Mouse (Mus musculus): ENCODE results near the gene Impg1. TPM values are rescaled to one million over a fixed set of nuclear protein-coding genes. Genes with fewer than 3 reads are reported as not detected.
"Not testable (repeated sequence)": the region's sequence is repeated elsewhere in the genome, so short reads cannot be mapped to it uniquely, and the experiment has no call there.

Gene Impg1
- total RNA-seq, 2 experiments from 2014 or later = not detected

GRCm38 (mm10) chr9:80351678-80352331 lies 113.5 kb downstream of the Impg1 start:
- DNase-seq (ENCODE audit: low spot score) = no peak
- intact Hi-C loops (cut with DNase I) = no loop called here

GRCm38 (mm10) chr9:80351295-80351677 lies 114.0 kb downstream of the Impg1 start:
- no peak for DNase-seq (ENCODE audit: low spot score)
- intact Hi-C loops (cut with DNase I) = no loop called here

- intact Hi-C loops (cut with DNase I) = no loop called here
- no peak for DNase-seq (ENCODE audit: low spot score)
Observed at GRCm38 (mm10) chr9:80344451-80345000, 120.8 kb downstream of the Impg1 start.

GRCm38 (mm10) chr9:80342520-80342919 lies 122.8 kb downstream of the Impg1 start:
- intact Hi-C loops (cut with DNase I) = no loop called here
- DNase-seq (ENCODE audit: low spot score) = no peak

- DNase-seq (ENCODE audit: low spot score) = no peak
- intact Hi-C loops (cut with DNase I) = no loop called here
Observed at GRCm38 (mm10) chr9:80341756-80342155, 123.5 kb downstream of the Impg1 start.

GRCm38 (mm10) chr9:80340927-80341326 lies 124.4 kb downstream of the Impg1 start:
- no peak for DNase-seq (ENCODE audit: low spot score)
- intact Hi-C loops (cut with DNase I) = no loop called here

GRCm38 (mm10) chr9:80338026-80338425 lies 127.3 kb downstream of the Impg1 start:
- intact Hi-C loops (cut with DNase I) = loop anchor here (10.0 kb wide), 1 partner anchor 1287 kb away; no protein-coding TSS in a partner anchor
- DNase-seq (ENCODE audit: low spot score) = no peak

GRCm38 (mm10) chr9:80335660-80336357 lies 129.5 kb downstream of the Impg1 start:
- DNase-seq (ENCODE audit: low spot score) = no peak
- intact Hi-C loops (cut with DNase I) = loop anchor here (10.0 kb wide), 1 partner anchor 1289 kb away; no protein-coding TSS in a partner anchor

- no peak for DNase-seq (ENCODE audit: low spot score)
- intact Hi-C loops (cut with DNase I) = loop anchor here (10.0 kb wide), 1 partner anchor 1291 kb away; no protein-coding TSS in a partner anchor
Observed at GRCm38 (mm10) chr9:80333998-80334605, 131.2 kb downstream of the Impg1 start.

GRCm38 (mm10) chr9:80333466-80333865 lies 131.8 kb downstream of the Impg1 start:
- intact Hi-C loops (cut with DNase I) = loop anchor here (10.0 kb wide), 1 partner anchor 1291 kb away; no protein-coding TSS in a partner anchor
- DNase-seq (ENCODE audit: low spot score) = no peak

- intact Hi-C loops (cut with DNase I) = loop anchor here (10.0 kb wide), 1 partner anchor 1293 kb away; no protein-coding TSS in a partner anchor
- no peak for DNase-seq (ENCODE audit: low spot score)
Observed at GRCm38 (mm10) chr9:80332153-80332552, 133.1 kb downstream of the Impg1 start.

GRCm38 (mm10) chr9:80321051-80321887 lies 144.0 kb downstream of the Impg1 start:
- DNase-seq (ENCODE audit: low spot score); intact Hi-C loops (cut with DNase I): not testable (repeated sequence)

GRCm38 (mm10) chr9:80318027-80318426 lies 147.3 kb downstream of the Impg1 start:
- intact Hi-C loops (cut with DNase I) = no loop called here
- no peak for DNase-seq (ENCODE audit: low spot score)

GRCm38 (mm10) chr9:80315922-80316321 lies 149.4 kb downstream of the Impg1 start:
- intact Hi-C loops (cut with DNase I) = no loop called here
- no peak for DNase-seq (ENCODE audit: low spot score)

- intact Hi-C loops (cut with DNase I) = no loop called here
Observed at GRCm38 (mm10) chr9:80313610-80314009, 151.7 kb downstream of the Impg1 start.

GRCm38 (mm10) chr9:80307629-80308028 lies 157.7 kb downstream of the Impg1 start:
- intact Hi-C loops (cut with DNase I) = no loop called here
- no peak for DNase-seq (ENCODE audit: low spot score)

More at GRCm38 (mm10) chr9:80313610-80314009, 151.7 kb downstream of the Impg1 start:
- DNase-seq (ENCODE audit: low spot score) = no peak

- DNase-seq (ENCODE audit: low spot score) = no peak
- intact Hi-C loops (cut with DNase I) = no loop called here
Observed at GRCm38 (mm10) chr9:80306853-80307252, 158.4 kb downstream of the Impg1 start.

GRCm38 (mm10) chr9:80306390-80306789 lies 158.9 kb downstream of the Impg1 start:
- intact Hi-C loops (cut with DNase I) = no loop called here
- DNase-seq (ENCODE audit: low spot score) = no peak

- no peak for DNase-seq (ENCODE audit: low spot score)
- intact Hi-C loops (cut with DNase I) = no loop called here
Observed at GRCm38 (mm10) chr9:80303518-80303917, 161.8 kb downstream of the Impg1 start.

- DNase-seq (ENCODE audit: low spot score) = no peak
- intact Hi-C loops (cut with DNase I) = no loop called here
Observed at GRCm38 (mm10) chr9:80299031-80299430, 166.2 kb downstream of the Impg1 start.

Data from heart, postnatal 25 days (tissue).